8 mouse cellular contexts compared by ENCODE assay signal in genomic region chr5:73337961-73338831, GRCm38 (mm10). TPM values are rescaled to one million over a fixed set of nuclear protein-coding genes. Genes with fewer than 3 reads are reported as not detected.
DNase-seq lines count a peak whose midpoint lies in the region; ATAC-seq and TF ChIP-seq lines count a peak whose summit lies in the region.

No protein-coding gene starts in this region.

- H3K36me3 ChIP-seq in testis, adult 2 months (ENCODE audit: control insufficient read depth, insufficient read depth, low read length), result no peaks in the 10 kb centered on the region
- no peaks in the 10 kb centered on the region for H3K36me3 ChIP-seq in kidney, embryonic 15.5 days
- H3K36me3 ChIP-seq in liver, embryonic 12.5 days, result no peaks in the 10 kb centered on the region

- H3K9ac ChIP-seq in kidney, embryonic 15.5 days, result peak overlapping the region; percentile 66
- peak overlapping the region; percentile 68 for H3K9ac ChIP-seq in liver, embryonic 12.5 days

- H3K4me3 ChIP-seq in testis, adult 2 months (ENCODE audit: control insufficient read depth, low read depth, low read length), result peak overlapping the region; percentile 49
- H3K4me3 ChIP-seq in kidney, embryonic 15.5 days (replicated peaks), result peak overlapping the region; percentile 62
- H3K4me3 ChIP-seq in liver, embryonic 12.5 days, result peak overlapping the region; percentile 61

- H3K4me1 ChIP-seq in testis, adult 2 months (ENCODE audit: control insufficient read depth, insufficient read depth, low read length), result peaks cover 4% of the 10 kb centered on the region
- H3K4me1 ChIP-seq in kidney, embryonic 15.5 days, result peaks cover 12% of the 10 kb centered on the region
- H3K4me1 ChIP-seq in liver, embryonic 12.5 days, result peaks cover 19% of the 10 kb centered on the region

- no peak for TF ChIP-seq POLR2A in testis, adult 2 months (IDR thresholded peaks at IDR 0.05; ENCODE audit: control insufficient read depth, low read depth, low read length)

- H3K4me2 ChIP-seq in kidney, embryonic 15.5 days, result peak overlapping the region; percentile 96
- peak overlapping the region; percentile 88 for H3K4me2 ChIP-seq in liver, embryonic 12.5 days

- DNase-seq in testis, postnatal 14 days (ENCODE audit: low spot score), result no peak
- DNase-seq in gastrocnemius, postnatal 10 days, result peak; percentile 33
- peak; percentile 59 for DNase-seq in neural tube, embryonic 10.5 days (ENCODE audit: extremely low spot score, low spot score)
- peak; percentile 41 for DNase-seq in urinary bladder, postnatal 25 days (ENCODE audit: low spot score)

- ATAC-seq in common myeloid progenitor, adult 5-6 weeks (replicated peaks; ENCODE audit: low read depth, poor library complexity, severe bottlenecking), result peak; percentile 81
- peak; percentile 54 for ATAC-seq in kidney, embryonic 15.5 days (replicated peaks; ENCODE audit: low FRiP score)
- peak; percentile 48 for ATAC-seq in liver, embryonic 12.5 days

- 4% methylated on average over 36 of the region's 41 CpGs for WGBS in kidney, embryonic 15.5 days
- 7% methylated on average over 36 of the region's 41 CpGs for WGBS in liver, embryonic 12.5 days (ENCODE audit: insufficient replicate concordance)

- TF ChIP-seq CTCF in testis, adult 2 months (IDR thresholded peaks at IDR 0.05; ENCODE audit: control insufficient read depth, insufficient read depth, insufficient replicate concordance, low read depth, low read length), result no peak

- no peaks in the 10 kb centered on the region for H3K27me3 ChIP-seq in testis, adult 2 months (ENCODE audit: control insufficient read depth, insufficient read depth, low read length)
- peaks cover 15% of the 10 kb centered on the region; the same call in 1 of the 2 replicates for H3K27me3 ChIP-seq in kidney, embryonic 15.5 days
- peaks cover 60% of the 10 kb centered on the region for H3K27me3 ChIP-seq in liver, embryonic 12.5 days (replicated peaks)

- H3K27ac ChIP-seq in testis, adult 2 months (ENCODE audit: control insufficient read depth, insufficient read depth, low read depth, low read length), result no peak overlapping the region
- H3K27ac ChIP-seq in kidney, embryonic 15.5 days, result no peak overlapping the region
- H3K27ac ChIP-seq in liver, embryonic 12.5 days, result no peak overlapping the region

- H3K9me3 ChIP-seq in kidney, embryonic 15.5 days (replicated peaks), result no peaks in the 10 kb centered on the region
- H3K9me3 ChIP-seq in liver, embryonic 12.5 days (replicated peaks), result no peaks in the 10 kb centered on the region

RNA-seq across cellular contexts. Expression of gene Ociad2, which starts 2.6 kb away (rescaled TPM):
- polyA plus RNA-seq in testis, adult 2 months (2012; rRNA removed), result 0.65 and 0.80 TPM in 2 replicates
- 8.9 and 23.2 TPM in 2 replicates for total RNA-seq in common myeloid progenitor, adult 5-6 weeks (2017)
- 10 to 100 TPM; 33.0 to 36.0 TPM for total RNA-seq in gastrocnemius, postnatal 10 days (2021)
- polyA plus RNA-seq in kidney, embryonic 15.5 days (2015; fragmentation: Nextera tagmentation; extraction: Ambion mirVana), result 11.4 and 12.4 TPM in 2 replicates
- 4.7 and 4.9 TPM in 2 replicates for polyA plus RNA-seq in liver, embryonic 12.5 days (2016; fragmentation: Nextera tagmentation; extraction: Ambion mirVana)

RNA-seq across cellular contexts. Expression of gene Ociad1, which starts 45.6 kb away (rescaled TPM):
- 60.4 and 63.7 TPM in 2 replicates for polyA plus RNA-seq in testis, adult 2 months (2012; rRNA removed)
- 209 and 247 TPM in 2 replicates for total RNA-seq in common myeloid progenitor, adult 5-6 weeks (2017)
- total RNA-seq in gastrocnemius, postnatal 10 days (2021), result 100 to 1,000 TPM; 176 to 185 TPM
- polyA plus RNA-seq in kidney, embryonic 15.5 days (2015; fragmentation: Nextera tagmentation; extraction: Ambion mirVana), result 237 and 247 TPM in 2 replicates
- 154 and 159 TPM in 2 replicates for polyA plus RNA-seq in liver, embryonic 12.5 days (2016; fragmentation: Nextera tagmentation; extraction: Ambion mirVana)
